Mouse (Mus musculus): ENCODE measurements around the gene Sept10.
"Not testable (repeated sequence)": the region's sequence is repeated elsewhere in the genome, so short reads cannot be mapped to it uniquely, and the experiment has no call there.

Sept10 gene

DNA sequence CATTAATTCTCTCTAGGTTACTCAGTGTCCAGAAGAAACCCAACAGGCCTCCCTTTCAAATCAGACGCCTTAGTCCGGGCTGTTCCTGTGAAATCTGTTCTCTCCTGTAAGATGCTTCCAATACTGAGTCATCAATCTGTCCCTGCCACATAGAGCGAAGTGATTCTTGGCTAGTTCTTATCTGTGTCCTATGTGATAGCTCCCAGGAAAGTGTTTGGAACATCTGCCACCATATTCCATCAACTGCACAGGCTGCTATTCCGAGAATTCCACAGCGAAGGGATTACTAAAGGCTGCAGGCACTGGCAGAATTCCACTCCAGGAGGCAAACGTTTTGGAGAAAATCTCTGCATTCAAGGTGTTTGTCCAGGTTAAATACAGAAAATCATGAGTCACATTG lies 94.0 kb downstream of the Sept10 start:
- DNase-seq (ENCODE audit: low spot score in 2 of 2): peak in 1 of 2 experiments; percentile 64

DNA sequence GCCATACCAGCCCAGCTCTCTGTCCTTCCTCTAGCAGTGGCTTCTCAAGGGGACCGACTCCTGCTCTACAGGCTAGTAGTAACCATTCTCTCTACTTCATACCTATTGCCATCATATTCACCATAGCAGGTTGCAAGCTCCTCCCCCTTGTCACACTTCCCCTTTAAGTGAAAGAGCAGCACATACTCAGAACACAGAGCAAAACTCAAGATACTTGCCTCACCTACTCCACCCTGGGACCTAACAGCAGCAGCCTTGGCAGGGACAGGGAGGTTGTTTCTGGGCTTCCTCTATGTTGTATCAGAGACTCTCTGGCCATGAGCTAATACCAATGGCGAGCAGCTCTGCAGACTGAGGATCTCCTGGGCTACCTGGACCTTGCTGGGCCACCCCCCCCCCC lies 96.2 kb downstream of the Sept10 start:
- DNase-seq (ENCODE audit: low spot score in 2 of 2): no peak

DNA sequence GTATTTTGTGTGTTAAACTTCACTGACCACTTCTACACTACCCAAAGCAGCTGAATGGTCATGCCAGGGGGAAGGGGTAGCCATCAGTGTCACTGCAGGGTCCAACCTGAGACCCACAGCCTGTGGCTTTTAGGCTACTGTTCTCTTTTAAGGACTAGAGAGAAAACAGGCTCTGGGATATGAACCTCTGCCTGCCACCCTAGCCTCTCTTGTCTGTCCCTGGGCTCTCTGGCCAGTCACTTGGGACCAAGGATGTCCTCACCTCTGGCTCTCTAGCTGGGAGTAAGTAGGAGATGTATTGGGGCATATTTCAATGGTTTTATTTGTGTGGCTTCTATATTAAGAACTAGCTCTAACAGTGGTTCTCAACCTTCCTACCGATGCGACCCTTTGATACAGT lies 101.8 kb downstream of the Sept10 start:
- no peak for DNase-seq (ENCODE audit: low spot score in 2 of 2)

DNA sequence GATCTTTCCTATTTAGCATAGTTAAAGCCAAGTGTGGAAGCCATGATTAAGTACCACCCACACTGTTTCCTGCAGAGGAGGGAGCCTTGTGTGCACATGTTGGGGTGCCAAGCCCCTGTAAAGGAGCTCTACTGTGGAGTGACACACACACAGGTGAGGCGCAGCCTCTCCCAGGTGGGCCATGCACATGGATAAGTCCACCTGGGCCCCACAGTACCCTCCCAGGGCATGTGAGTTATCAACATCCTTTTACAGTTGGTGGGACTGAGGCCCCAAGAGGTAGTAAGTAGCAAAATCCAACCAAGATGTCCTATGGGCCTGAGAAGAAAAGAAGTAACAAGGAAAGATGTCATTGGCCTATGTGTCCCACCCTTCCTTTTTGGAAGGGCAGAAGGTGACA lies 102.6 kb downstream of the Sept10 start:
- no peak for DNase-seq (ENCODE audit: low spot score in 2 of 2)

DNA sequence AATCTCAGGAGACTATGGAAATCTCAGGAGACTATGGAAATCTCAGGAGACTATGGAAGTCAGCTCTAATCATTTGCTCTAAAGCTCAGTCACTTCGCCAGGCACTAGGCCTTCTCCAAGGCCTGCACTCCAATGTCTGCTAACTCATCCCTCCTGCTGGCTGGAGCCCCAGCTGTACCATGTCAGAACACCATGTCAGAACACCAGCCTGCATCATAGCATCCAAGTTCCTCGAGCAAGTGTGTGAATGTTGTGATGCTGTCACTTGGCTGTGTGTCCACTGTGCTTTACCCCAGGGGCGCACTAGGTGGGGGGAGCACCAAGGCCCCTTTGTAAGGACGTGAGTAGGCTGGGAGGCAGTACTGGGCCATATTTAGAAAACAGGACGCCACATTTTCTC lies 104.1 kb downstream of the Sept10 start:
- DNase-seq (ENCODE audit: low spot score in 2 of 2): no peak

DNA sequence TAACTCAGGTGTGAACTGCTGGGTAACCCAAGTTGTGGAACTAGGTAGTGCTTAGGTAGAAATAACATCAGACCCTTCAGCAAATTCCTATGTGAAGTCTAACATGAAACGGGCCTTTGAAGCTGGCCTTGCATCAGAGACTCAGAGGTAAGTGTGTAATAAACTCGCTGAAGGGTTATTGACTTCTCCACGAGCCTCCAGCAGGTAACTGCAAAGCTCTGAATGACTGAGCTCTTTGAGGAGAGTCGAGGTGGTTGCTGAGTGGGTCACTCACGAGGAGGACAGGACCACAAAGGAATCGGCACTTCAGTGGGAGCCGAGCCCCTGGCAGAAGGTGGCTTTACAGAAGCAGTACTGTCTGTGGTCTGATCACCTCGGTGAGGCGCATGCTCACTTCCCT lies 105.3 kb downstream of the Sept10 start:
- DNase-seq (ENCODE audit: low spot score in 2 of 2): no peak

DNA sequence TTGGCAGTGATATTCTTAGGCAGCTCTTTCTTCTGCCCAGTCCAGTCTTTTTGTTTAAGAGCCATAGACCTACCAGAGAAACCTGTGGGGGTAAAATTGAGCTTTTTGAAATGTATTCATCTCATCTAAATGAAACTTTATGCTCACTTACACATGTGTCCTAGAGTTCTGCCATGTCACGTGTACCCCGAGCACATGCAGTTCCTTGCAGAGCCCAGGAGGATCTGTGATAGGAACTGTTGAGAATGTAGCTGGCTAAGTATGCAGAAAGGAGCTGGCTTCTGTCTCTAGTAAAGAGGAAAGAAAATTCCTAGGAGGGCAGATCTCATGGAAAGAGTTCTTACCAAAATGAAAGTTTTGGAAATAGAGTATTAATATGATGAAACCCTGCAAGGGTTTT lies 106.0 kb downstream of the Sept10 start:
- DNase-seq (ENCODE audit: low spot score in 2 of 2): no peak

DNA sequence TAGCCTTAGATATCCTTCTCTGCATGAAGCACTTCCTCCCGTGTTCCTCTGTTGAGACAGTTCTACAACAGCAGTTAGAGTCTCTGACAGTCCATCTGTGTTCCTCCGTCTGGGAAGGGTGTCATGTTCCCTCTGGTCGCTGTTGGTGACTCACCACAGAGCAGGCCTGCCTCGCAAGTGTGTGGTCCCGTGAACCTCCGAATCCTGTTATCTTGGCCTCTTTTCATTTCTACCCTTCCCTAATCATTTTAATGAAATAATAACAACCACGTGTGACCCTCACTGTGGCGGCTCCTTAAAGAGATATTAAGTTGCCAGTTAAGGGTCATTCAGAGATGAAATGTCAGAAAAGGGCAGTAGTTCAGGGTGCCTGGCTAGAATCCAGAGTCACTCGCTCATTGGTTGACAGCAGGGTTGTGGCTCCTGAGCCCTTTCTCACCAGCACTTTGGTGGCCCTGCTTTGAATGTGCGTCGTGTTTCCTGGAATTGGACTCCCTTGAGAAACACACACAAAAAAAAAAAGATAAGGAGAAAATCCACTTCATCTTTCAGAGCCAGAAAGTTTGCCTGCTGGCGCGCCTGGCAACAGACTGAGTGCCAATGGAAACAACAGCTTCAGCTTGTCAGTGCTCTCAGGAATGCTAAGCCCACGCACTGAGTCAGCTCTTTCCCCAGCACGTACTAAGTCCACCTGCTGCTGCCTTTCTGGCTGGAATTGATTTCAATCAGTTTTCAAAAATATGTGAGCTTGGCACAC lies 106.9 kb downstream of the Sept10 start:
- peak; percentile 76 to 89 for DNase-seq (ENCODE audit: low spot score in 2 of 2)

DNA sequence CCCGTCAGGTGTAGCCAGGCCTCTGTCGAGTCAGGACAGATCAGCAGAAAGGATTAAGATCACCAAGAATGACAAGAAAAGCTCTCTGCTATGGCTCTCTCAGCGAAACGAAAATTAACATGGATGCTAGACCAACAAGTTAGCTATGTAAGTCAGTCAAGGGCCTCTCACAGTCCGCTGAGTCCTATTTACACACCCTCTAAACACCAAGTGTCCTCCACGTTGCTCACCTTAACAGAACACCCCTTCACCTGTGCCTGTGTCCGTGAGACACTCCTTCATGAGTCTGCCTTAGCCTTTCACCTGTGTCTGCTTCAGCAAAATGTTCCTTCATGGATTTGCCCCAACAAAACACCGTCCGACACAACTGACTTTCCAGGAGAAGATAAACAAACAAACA lies 108.3 kb downstream of the Sept10 start:
- DNase-seq (ENCODE audit: low spot score in 2 of 2): no peak

DNA sequence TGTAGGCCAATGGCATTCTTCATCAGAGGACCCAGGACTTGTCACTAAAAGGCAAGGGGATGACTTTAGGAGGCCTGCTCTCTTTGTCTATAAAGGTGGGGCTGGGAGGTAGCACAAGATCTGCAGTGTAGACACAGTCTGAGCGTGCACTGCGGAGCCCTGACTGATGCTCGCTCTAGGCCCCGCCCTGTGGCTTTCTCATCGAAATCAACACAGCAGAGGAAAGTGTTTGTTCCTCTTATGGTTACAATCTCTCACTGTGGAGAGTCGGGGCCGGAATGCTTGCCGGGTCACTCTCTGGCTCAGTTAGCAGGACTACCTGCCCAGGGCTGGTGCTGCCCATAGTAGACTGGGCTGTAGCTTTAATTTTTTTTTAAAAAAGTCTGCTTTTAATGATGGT lies 108.9 kb downstream of the Sept10 start:
- no peak for DNase-seq (ENCODE audit: low spot score in 2 of 2)

DNA sequence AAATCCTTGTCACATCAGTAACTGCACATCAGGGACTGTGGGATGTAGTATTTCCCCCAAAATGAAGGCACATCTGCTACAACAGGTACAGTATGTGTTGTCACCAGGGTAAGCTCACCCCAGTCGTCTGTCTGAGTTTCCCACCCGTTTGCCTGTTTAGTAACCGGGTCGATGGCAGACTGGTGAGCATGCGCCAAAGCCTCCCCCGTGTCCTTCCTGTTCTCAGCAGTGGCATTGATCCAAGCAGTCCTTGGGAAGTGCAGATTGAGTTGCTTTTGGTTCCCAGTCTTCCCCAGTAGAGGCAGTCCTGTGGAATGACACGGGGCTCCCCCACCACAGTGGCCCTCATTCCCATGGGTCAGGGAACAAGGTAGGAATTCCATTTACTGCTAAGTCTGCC lies 111.3 kb downstream of the Sept10 start:
- DNase-seq (ENCODE audit: low spot score in 2 of 2): no peak

DNA sequence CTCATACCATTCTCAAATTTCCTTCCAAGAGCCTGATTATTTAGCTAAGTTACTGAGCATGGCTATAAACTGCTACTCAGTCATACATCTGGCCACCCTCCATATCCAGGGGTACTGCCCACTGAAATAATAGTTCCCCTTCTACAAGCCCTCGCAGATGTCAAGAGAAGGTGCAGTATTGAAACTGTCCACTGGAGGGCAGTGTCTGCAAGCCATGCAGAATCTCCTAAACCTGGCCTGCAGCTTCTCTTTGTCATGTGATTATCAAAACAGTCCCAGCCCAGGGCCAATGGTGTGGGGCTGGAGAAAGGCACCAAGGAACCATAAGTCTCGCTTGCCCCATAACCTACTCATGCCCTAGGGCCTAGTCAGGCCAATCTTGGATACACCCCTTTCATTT lies 112.6 kb downstream of the Sept10 start:
- DNase-seq (ENCODE audit: low spot score in 2 of 2): peak; percentile 71 to 85

DNA sequence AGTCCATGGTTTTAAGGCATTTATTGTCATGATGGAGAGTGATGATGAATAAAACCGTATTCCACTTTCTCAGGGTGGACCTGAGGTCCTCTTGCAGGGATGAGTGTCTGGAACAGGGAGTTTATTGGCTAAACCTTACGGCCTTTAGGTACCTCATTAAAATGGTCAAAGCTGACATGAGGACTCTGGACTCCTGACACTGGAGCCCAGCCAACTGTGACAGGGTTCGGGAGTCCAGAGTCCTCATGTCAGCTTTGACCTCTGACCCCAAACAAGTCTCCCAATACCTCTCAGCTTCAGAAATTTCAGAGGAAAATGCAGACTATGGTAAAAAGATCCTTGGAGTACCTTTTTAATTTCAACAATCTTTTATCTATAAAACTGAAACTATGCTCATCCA lies 115.0 kb downstream of the Sept10 start:
- DNase-seq (ENCODE audit: low spot score in 2 of 2): no peak

DNA sequence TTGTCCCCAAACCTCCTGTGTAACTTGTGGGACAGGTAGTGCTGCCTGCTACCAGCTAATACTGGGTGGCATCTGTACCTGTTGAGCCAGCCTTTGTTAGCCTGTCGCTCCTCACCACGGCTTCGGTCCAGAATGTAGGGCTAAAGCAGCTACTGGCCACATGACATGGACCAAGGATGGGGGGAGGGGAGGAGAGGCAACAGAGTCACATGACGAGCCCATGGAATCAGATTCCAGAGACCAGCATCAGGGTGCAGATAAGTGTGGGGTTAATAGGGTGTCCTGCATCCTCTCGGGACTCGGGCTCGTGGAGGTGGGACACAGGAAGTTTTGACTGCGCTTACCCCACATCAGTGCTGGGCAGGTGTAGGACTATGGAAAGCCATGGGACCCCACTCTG lies 115.8 kb downstream of the Sept10 start:
- DNase-seq (ENCODE audit: low spot score in 2 of 2): no peak

DNA sequence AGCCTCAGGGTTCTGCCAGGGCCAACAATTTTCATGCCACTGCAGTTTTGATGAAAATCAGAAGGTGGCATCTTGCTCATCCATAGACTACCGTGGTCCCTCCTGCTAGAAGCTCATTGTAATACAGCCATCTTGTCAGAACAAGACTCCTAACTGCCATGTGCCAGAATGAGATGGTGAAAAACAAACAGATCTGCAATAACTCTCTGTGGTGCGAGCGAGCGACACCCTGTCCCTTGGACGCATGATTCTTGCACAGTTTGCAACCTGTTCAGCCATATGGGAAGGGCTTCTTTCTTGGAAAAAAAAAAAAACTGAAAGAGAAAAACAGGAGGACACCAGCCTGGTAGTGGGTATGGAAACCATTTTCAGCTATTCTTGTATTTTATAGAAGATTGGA lies 117.0 kb downstream of the Sept10 start:
- no peak for DNase-seq (ENCODE audit: low spot score in 2 of 2)

DNA sequence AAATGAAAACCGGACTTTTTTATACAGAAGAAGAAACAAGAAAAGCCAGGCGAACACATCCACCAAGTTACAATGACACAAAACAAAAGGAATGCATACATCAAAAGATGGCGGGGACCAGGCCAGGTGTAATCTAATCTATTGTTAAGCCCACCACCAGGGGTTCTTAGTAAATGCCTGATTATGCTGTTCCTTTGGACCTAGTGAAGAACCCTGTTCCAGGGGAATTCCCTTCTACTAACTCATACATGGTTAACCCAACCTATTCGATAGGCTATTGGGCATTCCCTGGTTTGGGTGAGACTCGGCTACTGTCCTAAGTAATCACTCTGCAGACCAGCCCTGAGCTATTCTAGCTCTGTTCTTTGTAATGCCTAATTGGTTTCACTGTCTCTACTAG lies 118.6 kb downstream of the Sept10 start:
- not testable (repeated sequence) for DNase-seq (ENCODE audit: low spot score in 2 of 2)

DNA sequence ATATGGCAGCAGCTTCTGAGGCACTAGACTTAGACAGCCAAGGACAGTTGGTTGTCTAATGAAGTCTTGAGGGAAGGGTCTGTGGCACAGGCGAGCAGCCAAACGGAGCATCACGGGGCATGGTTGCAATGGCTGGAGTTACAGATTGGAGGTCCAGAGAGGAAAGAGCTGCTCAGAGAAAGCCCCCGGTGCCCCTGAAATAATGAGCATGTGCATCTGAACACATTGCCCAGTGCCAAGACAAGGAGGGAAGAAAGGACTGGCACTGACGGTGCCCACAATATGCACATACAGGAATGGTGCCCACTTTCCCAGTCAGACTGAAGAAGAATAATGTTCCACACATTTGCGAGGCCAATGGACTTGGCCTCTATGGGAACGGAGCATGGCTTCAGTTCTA lies 129.7 kb downstream of the Sept10 start:
- no peak for DNase-seq (ENCODE audit: low spot score in 2 of 2)
